Mouse (Mus musculus) liver, adult 2 months (tissue): ENCODE results near the gene Gm8890. TPM values are rescaled to one million over a fixed set of nuclear protein-coding genes. Genes with fewer than 3 reads are reported as not detected.
"Not testable (repeated sequence)": the region's sequence is repeated elsewhere in the genome, so short reads cannot be mapped to it uniquely, and the experiment has no call there.

Experiments
- DNase-seq: peaks from one replicate; pipeline ENCODE4 v3.0.0-alpha.2; 2011; ENCODE audit warnings: low read depth, low spot score; ENCODE audit errors: extremely low read depth
- H3K27ac ChIP-seq: fragments of 200-500 bp; replicated peaks from 2 replicates; pipeline ENCODE4 v1.5.1; 2012; ENCODE audit warnings: low read depth, mild to moderate bottlenecking, control low read depth, inconsistent platforms, low read length; ENCODE audit not compliant: insufficient read depth
- H3K27me3 ChIP-seq: fragments of 200-500 bp; 2 replicates; pipeline ENCODE4 v1.6.1; 2012; ENCODE audit warnings: mild to moderate bottlenecking, moderate library complexity, low read length, inconsistent platforms; ENCODE audit not compliant: control insufficient read depth, insufficient read depth
- H3K36me3 ChIP-seq: fragments of 200-500 bp; 2 replicates; pipeline ENCODE4 v1.6.1; 2012; ENCODE audit warnings: low read length, inconsistent platforms; ENCODE audit not compliant: control insufficient read depth, insufficient read depth
- H3K4me1 ChIP-seq: fragments of 200-500 bp; 2 replicates; pipeline ENCODE4 v1.6.1; 2011; ENCODE audit warnings: low read length; ENCODE audit not compliant: control insufficient read depth, insufficient read depth
- H3K4me3 ChIP-seq: fragments of 200-500 bp; 2 replicates; pipeline ENCODE4 v1.5.1; 2011; ENCODE audit warnings: low read depth, mild to moderate bottlenecking, control low read depth, low read length, moderate library complexity; ENCODE audit not compliant: insufficient read depth
- H3K79me2 ChIP-seq: fragments of 200-500 bp; 2 replicates; pipeline ENCODE4 v1.6.1; 2012; ENCODE audit warnings: inconsistent platforms, mild to moderate bottlenecking, low read length, moderate library complexity; ENCODE audit not compliant: control insufficient read depth, insufficient read depth
- H3K9ac ChIP-seq: fragments of 200-500 bp; 2 replicates; pipeline ENCODE4 v1.6.1; 2012; ENCODE audit warnings: low read depth, mild to moderate bottlenecking, control low read depth, inconsistent platforms, low read length
- WGBS: fragments of 180-500 bp; shearing (Covaris S2); methylation state at CpG from one replicate; pipeline ENCODE4 v1.1.7; 2018; 5-methylcytosine and 5-hydroxymethylcytosine counted together
- polyA plus RNA-seq: library from polyadenylated mRNA; depleted of rRNA; stranded (reverse); fragments of >200 nt; gene quantifications from 2 replicates; pipeline ENCODE4 v1.2.3, GENCODE M21; 2012; rRNA removed
- total RNA-seq: library from RNA; depleted of rRNA; stranded (reverse); fragments of >200 nt; gene quantifications from 2 replicates; pipeline ENCODE4 v1.2.3, GENCODE M21; 2014; rRNA removed

Gm8890 gene
- not detected in 2 replicates for total RNA-seq
- not detected in 2 replicates for polyA plus RNA-seq

DNA sequence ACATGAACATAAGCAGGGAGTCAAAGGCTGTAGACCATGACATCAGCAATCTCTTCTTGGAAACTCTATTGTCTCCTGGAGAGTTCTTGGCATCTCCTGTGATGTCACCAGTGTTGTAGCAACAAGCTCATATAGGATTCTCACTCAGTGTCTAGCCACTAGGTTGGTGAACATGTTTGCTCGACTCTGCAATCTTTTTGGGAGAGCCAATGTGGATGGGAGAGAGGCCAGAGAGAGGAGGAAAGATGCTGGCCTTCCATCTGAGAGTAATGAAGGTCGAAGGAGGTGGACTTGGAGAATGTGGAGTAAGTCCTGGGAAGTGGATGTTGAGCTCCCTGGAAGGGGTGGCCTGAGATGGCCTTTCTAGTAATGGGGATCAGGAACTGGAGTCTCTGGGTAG, at the start of gene Gm8890:
Gm8890 (plus strand) TSS at position 301 of the 400 bp plus-strand sequence.
- DNase-seq, H3K27me3 ChIP-seq, H3K27ac ChIP-seq, H3K4me1 ChIP-seq, H3K36me3 ChIP-seq, H3K4me3 ChIP-seq, H3K9ac ChIP-seq, H3K79me2 ChIP-seq: not testable (repeated sequence)
- WGBS, result 46% methylated on average over 1 of the region's 2 CpGs

DNA sequence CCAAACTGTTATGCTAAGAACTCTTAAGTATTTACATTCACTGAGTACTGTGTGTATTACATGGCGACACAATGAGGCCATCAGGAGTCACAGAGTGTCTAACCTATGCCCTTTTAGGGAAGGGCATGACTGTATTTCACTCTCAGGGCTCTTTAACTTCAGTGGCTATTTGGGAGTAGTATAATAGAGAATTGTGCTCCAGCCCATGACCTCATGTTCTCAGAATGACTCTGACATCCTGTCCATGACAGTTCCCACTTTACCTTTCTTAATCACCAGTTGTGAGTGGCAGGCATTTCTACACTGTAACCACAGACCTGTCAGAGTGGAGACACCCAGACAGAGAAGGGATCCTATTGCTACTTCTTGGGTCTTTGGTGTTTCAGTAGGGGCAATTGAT, 388 bp downstream of the Gm8890 start:
- WGBS, result 75% methylated on average over 1 of the region's 1 CpGs
- not testable (repeated sequence) for H3K4me3 ChIP-seq, H3K36me3 ChIP-seq, H3K27me3 ChIP-seq, H3K79me2 ChIP-seq, H3K27ac ChIP-seq, DNase-seq, H3K9ac ChIP-seq, H3K4me1 ChIP-seq

Other genes starting within 250 kb of the Gm8890 start
- gene Gm8879, start 128.4 kb upstream of the Gm8890 start, total RNA-seq, result not detected in 2 replicates
- gene Gm8879, start 128.4 kb upstream of the Gm8890 start, polyA plus RNA-seq, result not detected in 2 replicates
- gene Gm5861, start 73.0 kb upstream of the Gm8890 start, total RNA-seq, result not detected in 2 replicates
- gene Gm5861, start 73.0 kb upstream of the Gm8890 start, polyA plus RNA-seq, result not detected in 2 replicates
- gene Speer1, start 85.5 kb downstream of the Gm8890 start, total RNA-seq, result not detected in 2 replicates
- not detected in 2 replicates for gene Speer1, start 85.5 kb downstream of the Gm8890 start, polyA plus RNA-seq
- gene Gm8897, start 160.4 kb downstream of the Gm8890 start, total RNA-seq, result not detected in 2 replicates
- not detected in 2 replicates for gene Gm8897, start 160.4 kb downstream of the Gm8890 start, polyA plus RNA-seq
- gene Gm8906, start 246.7 kb downstream of the Gm8890 start, total RNA-seq, result not detected in 2 replicates
- gene Gm8906, start 246.7 kb downstream of the Gm8890 start, polyA plus RNA-seq, result not detected in 2 replicates